Mouse (Mus musculus): ENCODE results near the gene Ears2.

GRCm38 (mm10) chr7:122101747-122102244 is 34.7 kb upstream of the Ears2 start, which contains the start of gene Ndufab1:
- TF ChIP-seq REST (IDR thresholded peaks at IDR 0.05; ENCODE audit: insufficient read depth, insufficient read length) (no peak), POLR2A (IDR thresholded peaks at IDR 0.05; ENCODE audit: insufficient read length, low read depth) (peak; percentile 74), MAX (IDR thresholded peaks at IDR 0.05; ENCODE audit: low read depth) (no peak), MYOD1 (IDR thresholded peaks at IDR 0.05; ENCODE audit: control insufficient read depth in 1 of 3, insufficient read length in 2 of 3, low read depth in 2 of 3) (peak in 1 of 3 experiments; percentile 13)
